Mouse (Mus musculus) megakaryocyte, embryonic 14.5 days (primary cell): ENCODE results near the gene Nrp2.

Experiments used
- FLI1 ChIP-seq: IDR thresholded peaks from 2 replicates; pipeline ENCODE4 v1.6.1; 2012; ENCODE audit warnings: low read length, inconsistent platforms, mixed read lengths
- GATA1 ChIP-seq: IDR thresholded peaks from 3 replicates; pipeline ENCODE4 v1.6.1; 2012; ENCODE audit warnings: mixed read lengths, low read length, inconsistent platforms, borderline replicate concordance

DNA sequence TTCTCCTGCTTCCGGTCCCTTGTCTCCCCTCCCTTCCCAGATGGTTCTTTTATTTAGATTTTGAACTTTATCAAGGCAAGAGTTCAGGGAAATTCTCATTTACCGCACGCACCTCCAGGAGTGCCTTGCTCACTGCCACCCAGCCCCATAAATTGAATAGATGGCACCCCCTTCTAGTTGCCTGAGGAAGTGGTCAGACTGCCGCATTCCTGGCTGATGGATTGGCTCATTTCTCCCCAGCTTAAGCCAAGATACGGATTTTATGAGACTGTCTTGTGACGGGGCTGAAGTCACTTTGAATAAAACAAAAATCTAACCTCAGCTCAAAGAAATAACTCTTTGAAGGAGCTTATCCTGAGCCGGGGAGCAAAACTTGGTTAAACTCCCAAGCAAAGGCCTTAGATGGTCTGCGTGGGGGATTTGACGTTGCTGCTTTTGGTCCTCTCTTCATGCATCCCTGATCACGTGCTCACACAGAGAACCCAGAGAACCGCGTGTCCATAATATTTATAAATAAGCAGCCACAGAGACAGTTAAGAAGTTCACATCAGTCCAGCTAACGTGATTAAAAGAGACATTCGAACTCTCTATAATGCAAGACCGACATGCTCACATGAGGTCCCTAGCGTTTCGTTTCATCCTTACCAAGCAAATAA, 10.1 kb downstream of the Nrp2 start:
- TF ChIP-seq GATA1 (no peak), FLI1 (no peak)
